Mouse (Mus musculus): ENCODE data around the gene Ppp5c. TPM values are rescaled to one million over a fixed set of nuclear protein-coding genes. Genes with fewer than 3 reads are reported as not detected.

Ppp5c gene
- polyA plus RNA-seq, 1 experiment from 2014 or later, result 149 TPM

DNA sequence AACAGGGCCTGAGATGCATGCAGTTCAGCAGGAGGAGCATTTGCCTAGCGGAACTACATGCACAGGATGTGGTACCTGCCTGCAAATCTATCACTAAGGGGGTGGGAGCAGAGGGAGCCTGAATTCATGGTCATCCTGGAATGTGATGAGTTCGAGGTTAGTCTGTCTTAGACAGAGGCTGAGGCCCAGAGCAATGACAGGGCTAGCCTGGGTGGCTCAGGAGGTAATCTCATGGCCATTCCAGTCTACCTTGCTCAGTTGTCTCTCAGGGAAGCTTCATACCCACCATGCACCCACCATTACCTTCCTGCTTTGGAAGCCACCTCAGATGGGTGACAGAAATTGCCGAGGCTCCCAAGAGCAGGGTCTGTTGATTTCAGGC, 31.7 kb upstream of the Ppp5c start:
- peak overlapping the region; percentile 85; the same call in 1 of the 2 replicates for H3K27ac ChIP-seq
- no peak for DNase-seq (ENCODE audit: extremely low spot score, low spot score)
- H3K4me1 ChIP-seq, result peaks cover 72% of the 10 kb centered on the region

DNA sequence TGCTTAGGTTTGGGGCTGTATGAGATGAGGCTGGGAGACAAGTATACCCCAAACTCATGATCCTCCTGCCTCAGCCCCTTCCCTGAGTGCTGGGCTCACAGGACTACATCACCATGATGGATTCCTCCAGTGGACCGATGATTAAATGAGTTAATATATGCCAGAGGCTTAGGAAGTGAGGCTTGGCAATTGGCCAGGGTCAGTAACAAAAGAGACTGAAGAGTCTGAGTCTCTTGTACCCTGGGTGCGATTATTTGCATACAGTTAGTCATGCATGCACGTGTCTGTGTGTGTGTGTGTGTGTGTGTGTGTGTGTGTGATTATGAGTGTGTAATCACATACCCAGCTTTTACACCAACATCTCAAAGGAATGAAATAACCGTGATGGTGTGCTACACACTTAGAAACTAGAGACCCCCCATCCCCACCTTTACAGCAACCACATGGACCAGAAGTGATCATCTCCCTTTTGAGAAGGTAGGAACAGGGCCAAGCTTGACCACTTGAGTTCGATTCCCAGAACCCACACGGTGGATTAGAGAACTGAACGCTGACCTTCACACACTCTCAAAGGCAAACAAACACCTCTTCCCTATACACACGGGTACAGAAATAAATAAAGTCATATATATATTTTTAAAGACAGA, 31.2 kb upstream of the Ppp5c start:
- H3K4me3 ChIP-seq, result peak overlapping the region; percentile 34; the same call in 1 of the 2 replicates
- DNase-seq (ENCODE audit: extremely low spot score, low spot score), result no peak
- H3K36me3 ChIP-seq (replicated peaks), result no peaks in the 10 kb centered on the region
- WGBS, result 75% methylated on average over 8 of the region's 8 CpGs
- peaks cover 3% of the 10 kb centered on the region; the same call in 1 of the 2 replicates for H3K9me3 ChIP-seq
- H3K27ac ChIP-seq, result peak overlapping the region; percentile 85
- H3K27me3 ChIP-seq (ENCODE audit: poor library complexity, severe bottlenecking), result peaks cover 46% of the 10 kb centered on the region
- peaks cover 72% of the 10 kb centered on the region for H3K4me1 ChIP-seq

More for the DNA sequence above, 31.7 kb upstream of the Ppp5c start:
- H3K4me3 ChIP-seq, result no peak overlapping the region
- peaks cover 3% of the 10 kb centered on the region; the same call in 1 of the 2 replicates for H3K9me3 ChIP-seq
- 92% methylated on average over 3 of the region's 3 CpGs for WGBS
- no peaks in the 10 kb centered on the region for H3K36me3 ChIP-seq (replicated peaks)
- H3K27me3 ChIP-seq (ENCODE audit: poor library complexity, severe bottlenecking), result peaks cover 46% of the 10 kb centered on the region

DNA sequence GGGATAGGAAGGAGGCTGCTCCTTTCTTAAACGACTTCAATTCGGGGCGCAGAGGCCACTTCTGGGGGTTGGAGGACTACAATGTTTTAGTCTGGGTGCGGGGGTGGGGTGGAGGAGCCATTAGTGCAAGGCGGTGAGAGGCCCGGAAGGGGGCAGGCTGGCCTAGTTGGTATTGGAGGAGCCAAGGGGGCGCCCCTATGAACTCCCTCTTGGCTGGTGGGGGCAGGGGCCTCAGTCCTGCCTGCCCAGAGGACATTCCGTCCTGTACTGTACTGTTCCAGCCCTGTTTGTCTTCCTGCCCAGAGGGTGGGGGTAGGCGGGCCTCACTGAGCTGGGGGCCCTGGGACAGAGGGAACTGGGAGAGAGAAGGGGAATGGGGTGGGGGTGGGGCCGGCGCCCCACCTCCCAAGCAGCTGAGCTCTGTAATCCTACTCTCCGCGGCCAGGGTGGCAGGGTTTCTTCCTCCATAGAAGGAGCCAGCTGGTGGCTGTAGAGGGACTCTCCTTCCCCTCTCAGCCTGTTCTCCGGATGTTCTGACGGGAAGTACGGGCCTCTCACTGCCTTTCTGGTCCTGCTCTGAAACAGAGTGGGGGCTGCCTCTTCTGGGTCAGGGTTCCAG, 30.5 kb upstream of the Ppp5c start:
- 5% methylated on average over 16 of the region's 16 CpGs for WGBS
- Histone ChIP-seq H3K36me3 (replicated peaks) (no peaks in the 10 kb centered on the region), H3K4me3 (peak overlapping the region; percentile 34), H3K27ac (peak overlapping the region; percentile 85), H3K9me3 (peaks cover 3% of the 10 kb centered on the region; the same call in 1 of the 2 replicates), H3K4me1 (peaks cover 71% of the 10 kb centered on the region), H3K27me3 (ENCODE audit: poor library complexity, severe bottlenecking) (peaks cover 39% of the 10 kb centered on the region)
- peak; percentile 50 for DNase-seq (ENCODE audit: extremely low spot score, low spot score)

DNA sequence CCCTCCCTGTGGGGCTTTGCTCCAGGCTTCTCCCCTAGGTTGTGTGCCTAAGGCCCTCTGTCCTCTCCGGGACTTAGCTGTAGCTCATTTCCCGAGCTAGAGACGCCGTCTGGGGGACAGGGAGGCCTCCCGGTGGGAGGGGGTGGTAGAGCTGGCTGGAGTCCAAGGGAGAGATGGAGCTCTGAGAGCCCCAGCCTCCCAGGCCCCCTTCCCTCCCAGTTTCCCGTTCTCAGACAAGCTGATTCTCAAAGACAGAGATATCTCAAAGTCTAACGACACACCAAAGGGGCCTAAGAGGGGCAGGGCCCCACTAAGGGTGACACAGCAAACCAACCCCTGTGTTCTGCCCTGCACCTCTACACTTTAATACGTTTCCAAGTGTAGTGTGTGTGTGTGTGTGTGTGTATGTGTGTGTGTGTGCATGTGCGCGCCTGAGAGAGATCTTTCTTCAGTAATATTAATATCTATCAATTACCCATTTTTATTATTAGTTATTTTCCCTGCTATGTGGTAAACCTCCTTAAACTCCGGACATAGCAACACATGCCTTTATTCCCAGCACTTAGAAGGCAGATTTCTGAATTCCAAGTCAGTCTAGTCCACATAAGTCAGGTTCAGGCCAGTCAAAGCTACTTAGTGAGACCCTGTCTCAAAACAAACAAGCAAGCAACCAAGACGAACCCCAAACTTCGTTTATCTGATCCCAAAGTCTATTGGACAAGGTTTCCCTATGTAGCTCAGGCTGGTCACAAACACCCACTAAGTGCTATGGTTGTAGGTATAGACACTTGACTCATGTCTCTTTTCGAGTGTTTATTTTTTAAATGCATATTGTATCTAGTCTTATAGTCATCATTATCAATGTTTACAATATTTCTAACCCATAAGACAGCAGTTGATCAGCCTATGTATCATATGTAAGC, 29.1 kb upstream of the Ppp5c start:
- Histone ChIP-seq H3K9me3 (peaks cover 3% of the 10 kb centered on the region; the same call in 1 of the 2 replicates), H3K27ac (peak overlapping the region; percentile 83), H3K27me3 (ENCODE audit: poor library complexity, severe bottlenecking) (peaks cover 30% of the 10 kb centered on the region), H3K36me3 (replicated peaks) (no peaks in the 10 kb centered on the region), H3K4me3 (peak overlapping the region; percentile 63), H3K4me1 (peaks cover 58% of the 10 kb centered on the region)
- 36% methylated on average over 14 of the region's 14 CpGs for WGBS
- no peak for DNase-seq (ENCODE audit: extremely low spot score, low spot score)

DNA sequence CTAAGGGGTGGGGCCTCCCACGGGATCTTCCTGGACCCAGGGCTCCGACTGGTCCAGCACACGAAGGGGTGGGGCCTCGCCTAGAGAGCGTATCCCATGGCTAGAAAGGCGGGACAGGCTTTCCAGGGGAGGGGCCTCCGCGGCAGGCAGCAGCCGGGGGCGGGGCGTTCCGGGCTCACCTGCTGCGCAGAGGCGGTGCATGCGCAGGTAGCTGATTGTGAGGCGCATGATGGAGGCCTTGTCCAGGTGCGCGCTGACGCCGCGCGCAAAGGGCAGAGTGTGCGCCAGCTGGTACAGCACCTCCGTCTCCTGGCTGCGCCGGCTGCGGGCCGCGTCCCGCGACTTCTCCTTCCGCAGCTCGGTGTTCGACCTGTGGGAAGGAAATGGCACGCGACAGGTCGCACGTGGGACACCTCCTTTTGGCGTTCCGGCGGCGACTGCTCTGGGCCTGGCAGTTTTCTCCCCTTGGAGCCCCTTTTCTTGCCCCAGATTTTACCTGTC, 28.4 kb upstream of the Ppp5c start:
- under 1% methylated on average over 42 of the region's 42 CpGs for WGBS
- peaks cover 3% of the 10 kb centered on the region; the same call in 1 of the 2 replicates for H3K9me3 ChIP-seq
- peaks cover 22% of the 10 kb centered on the region for H3K27me3 ChIP-seq (ENCODE audit: poor library complexity, severe bottlenecking)
- peak overlapping the region; percentile 83 for H3K27ac ChIP-seq
- H3K4me1 ChIP-seq, result peaks cover 52% of the 10 kb centered on the region
- peak; percentile 71 for DNase-seq (ENCODE audit: extremely low spot score, low spot score)
- peak overlapping the region; percentile 63 for H3K4me3 ChIP-seq
- H3K36me3 ChIP-seq (replicated peaks), result no peaks in the 10 kb centered on the region

DNA sequence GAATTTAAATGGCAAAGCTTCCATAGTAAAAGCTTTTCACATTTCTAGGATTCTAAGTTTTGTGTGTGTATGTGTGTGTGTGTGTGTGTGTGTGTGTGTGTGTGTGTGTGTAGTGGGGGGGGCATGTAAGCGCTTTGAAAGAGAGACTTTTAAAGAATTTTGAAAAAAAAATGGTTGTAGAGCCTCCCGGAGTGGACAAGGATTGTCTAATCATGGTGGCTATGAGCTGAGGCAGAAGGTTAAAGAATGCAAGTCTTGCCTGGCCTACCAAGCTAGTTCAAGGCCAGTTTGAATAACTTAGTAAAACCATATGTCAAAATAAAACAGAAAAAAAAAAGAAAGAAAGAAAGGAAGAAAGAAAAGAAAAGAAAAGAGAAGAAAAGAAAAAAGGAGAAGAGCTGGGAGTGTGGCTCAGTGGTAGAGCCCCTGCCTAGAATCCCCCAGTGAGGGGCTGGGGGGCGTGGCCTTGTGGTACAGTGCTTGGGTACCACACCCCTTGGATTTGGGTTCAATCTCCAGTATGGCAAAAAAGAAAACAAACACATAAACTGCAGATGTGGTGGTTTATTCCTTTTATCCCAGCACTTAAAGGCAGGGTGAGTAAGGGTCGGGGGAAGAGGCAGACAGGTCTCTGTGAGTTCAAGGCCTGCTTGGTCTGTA, 27.7 kb upstream of the Ppp5c start:
- Histone ChIP-seq H3K4me3 (peak overlapping the region; percentile 63), H3K27ac (no peak overlapping the region), H3K36me3 (replicated peaks) (no peaks in the 10 kb centered on the region), H3K27me3 (ENCODE audit: poor library complexity, severe bottlenecking) (peaks cover 15% of the 10 kb centered on the region), H3K9me3 (peaks cover 3% of the 10 kb centered on the region; the same call in 1 of the 2 replicates), H3K4me1 (peaks cover 51% of the 10 kb centered on the region)
- 93% methylated on average over 4 of the region's 4 CpGs for WGBS
- DNase-seq (ENCODE audit: extremely low spot score, low spot score), result no peak

DNA sequence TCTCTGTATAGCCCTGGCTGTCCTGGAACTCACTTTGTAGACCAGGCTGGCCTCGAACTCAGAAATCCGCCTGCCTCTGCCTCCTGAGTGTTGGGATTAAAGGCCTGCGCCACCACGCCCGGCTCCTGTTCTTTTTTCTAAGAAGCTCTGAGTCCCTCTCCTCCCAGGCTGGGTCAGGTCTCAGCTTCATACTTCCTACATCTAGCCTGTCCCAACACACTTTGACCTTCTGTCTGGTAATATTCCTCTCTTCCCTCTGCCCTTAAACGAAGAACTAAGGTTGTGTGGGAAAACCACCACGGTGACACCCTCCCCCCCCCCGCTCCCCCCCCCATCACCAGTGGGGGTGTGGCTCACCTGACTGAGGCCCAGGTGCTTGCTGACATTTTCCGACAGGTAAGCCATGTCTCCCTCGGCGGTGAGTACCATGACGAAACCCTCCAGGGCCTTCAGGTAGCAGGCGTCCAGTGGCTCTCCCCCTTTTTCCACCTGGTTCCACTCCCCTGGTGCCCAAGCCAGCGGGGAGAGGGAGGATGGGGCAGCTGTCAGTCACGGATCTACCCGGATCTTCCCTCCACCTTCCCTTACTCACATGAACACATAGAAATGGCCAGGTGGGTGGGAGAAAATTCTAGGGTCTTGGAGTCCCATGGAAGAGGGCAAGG, 26.7 kb upstream of the Ppp5c start:
- Histone ChIP-seq H3K36me3 (replicated peaks) (no peaks in the 10 kb centered on the region), H3K4me1 (peaks cover 45% of the 10 kb centered on the region), H3K9me3 (peaks cover 3% of the 10 kb centered on the region; the same call in 1 of the 2 replicates), H3K4me3 (no peak overlapping the region), H3K27me3 (ENCODE audit: poor library complexity, severe bottlenecking) (peaks cover 14% of the 10 kb centered on the region), H3K27ac (no peak overlapping the region)
- 90% methylated on average over 15 of the region's 16 CpGs for WGBS
- no peak for DNase-seq (ENCODE audit: extremely low spot score, low spot score)

DNA sequence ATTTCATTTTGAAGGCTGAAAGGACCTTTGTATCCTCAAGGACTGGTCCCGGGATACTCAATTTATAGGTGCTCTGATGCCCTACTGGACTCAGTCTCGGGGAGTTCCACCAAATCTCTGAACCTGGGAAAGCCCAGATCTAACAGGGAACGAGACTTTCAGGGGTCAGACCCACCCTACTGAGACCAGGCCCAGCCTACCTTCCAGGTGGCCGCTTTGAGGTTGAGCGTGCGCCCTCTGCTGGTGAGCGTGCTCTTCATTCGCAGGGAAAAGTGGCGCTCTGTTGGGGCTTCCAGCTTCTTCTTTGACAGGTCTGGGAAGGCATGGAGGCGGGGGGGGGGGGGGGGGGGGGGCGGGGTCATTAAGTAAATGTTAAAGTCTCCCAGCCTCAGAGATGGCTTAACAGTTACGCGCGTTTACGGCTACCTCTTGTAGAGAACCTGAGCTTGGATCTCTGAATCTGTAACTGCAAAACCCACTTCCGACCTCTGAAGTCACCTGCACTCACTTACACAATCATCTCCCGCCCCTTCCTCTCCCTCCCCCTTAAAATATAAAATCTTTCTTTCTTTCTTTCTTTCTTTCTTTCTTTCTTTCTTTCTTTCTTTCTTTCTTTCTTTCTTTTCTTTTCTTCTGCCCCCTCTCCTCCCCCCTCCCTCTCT, 23.3 kb upstream of the Ppp5c start:
- peaks cover 2% of the 10 kb centered on the region for H3K27me3 ChIP-seq (ENCODE audit: poor library complexity, severe bottlenecking)
- H3K27ac ChIP-seq, result no peak overlapping the region
- peaks cover 14% of the 10 kb centered on the region for H3K4me1 ChIP-seq
- DNase-seq (ENCODE audit: extremely low spot score, low spot score), result peak; percentile 70
- H3K9me3 ChIP-seq, result peaks cover 3% of the 10 kb centered on the region; the same call in 1 of the 2 replicates
- H3K36me3 ChIP-seq (replicated peaks), result 0 out of 2 replicates have a peak, but pooled peaks cover 3% of the 10 kb centered on the region
- H3K4me3 ChIP-seq, result no peak overlapping the region
- WGBS, result 12% methylated on average over 17 of the region's 17 CpGs

DNA sequence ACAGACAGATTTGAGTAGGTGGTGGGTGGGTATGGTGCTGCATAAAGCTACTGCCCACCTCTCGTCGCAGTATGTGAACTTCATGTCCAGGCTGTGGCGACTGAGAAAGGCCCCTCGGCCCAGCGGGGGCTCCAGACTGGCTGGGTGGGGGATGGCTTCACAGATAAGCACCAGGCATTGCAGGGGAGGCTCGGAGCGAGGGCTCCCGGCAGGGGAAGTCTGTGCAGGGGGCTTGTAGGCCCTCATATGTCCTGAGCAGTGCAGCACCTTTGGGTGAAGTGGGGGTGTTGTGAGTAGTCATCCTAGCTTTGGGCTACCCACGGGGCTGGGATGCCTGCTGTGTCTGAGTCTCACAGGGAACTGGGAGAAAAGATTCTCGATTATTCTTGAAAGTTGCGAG, 22.8 kb upstream of the Ppp5c start:
- no peak overlapping the region for H3K4me3 ChIP-seq
- no peaks in the 10 kb centered on the region for H3K27me3 ChIP-seq (ENCODE audit: poor library complexity, severe bottlenecking)
- H3K9me3 ChIP-seq, result peaks cover 3% of the 10 kb centered on the region; the same call in 1 of the 2 replicates
- 0 out of 2 replicates have a peak, but pooled peaks cover 3% of the 10 kb centered on the region for H3K36me3 ChIP-seq (replicated peaks)
- peaks cover 9% of the 10 kb centered on the region for H3K4me1 ChIP-seq
- no peak for DNase-seq (ENCODE audit: extremely low spot score, low spot score)
- H3K27ac ChIP-seq, result no peak overlapping the region
- 73% methylated on average over 11 of the region's 11 CpGs for WGBS

DNA sequence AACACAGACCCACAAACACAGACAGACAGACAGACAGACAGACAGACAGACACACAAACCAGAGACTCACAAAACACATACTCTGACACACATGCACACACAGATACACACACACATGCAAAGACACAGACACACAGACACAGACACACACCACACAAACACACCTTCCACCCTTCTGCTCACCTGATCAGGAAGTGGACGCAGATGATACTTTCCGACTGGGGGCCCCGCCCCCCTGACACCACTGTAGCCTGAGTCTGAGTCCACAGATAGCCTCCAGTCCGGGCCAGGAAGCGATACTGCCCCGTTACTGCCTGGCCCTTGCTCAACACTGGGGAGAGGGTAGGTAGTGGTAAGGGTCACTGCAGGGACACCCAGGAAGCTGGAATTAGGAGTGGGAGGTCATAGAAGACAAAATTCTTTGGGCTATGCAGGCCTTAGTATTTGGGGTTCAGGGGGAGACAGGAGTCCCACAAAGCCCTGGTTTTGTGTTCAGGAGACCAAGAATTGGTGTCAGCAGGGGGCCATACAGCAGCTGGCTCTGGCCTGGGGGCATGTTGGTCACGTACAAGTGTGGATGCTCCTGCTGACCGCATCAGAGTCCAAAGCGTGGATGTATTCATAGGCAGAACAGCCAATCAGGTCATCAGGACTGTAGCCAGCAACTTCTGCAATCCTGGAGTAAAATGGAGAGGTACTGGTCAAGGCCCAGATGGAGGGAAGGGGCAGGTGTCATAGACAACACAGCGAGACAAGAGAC, 20.9 kb upstream of the Ppp5c start:
- Histone ChIP-seq H3K9me3 (no peaks in the 10 kb centered on the region), H3K27ac (no peak overlapping the region), H3K4me3 (no peak overlapping the region), H3K4me1 (peaks cover 9% of the 10 kb centered on the region), H3K27me3 (ENCODE audit: poor library complexity, severe bottlenecking) (no peaks in the 10 kb centered on the region), H3K36me3 (replicated peaks) (0 out of 2 replicates have a peak, but pooled peaks cover 3% of the 10 kb centered on the region)
- DNase-seq (ENCODE audit: extremely low spot score, low spot score), result no peak
- WGBS, result 92% methylated on average over 10 of the region's 10 CpGs

All from forebrain, embryonic 10.5 days (tissue).